Mouse (Mus musculus) layer of hippocampus, postnatal 25 days (tissue): ENCODE data around the gene Elk3. TPM values are rescaled to one million over a fixed set of nuclear protein-coding genes. Genes with fewer than 3 reads are reported as not detected.

Source experiments
- DNase-seq, 2 experiments: peaks; one replicate each; pipeline ENCODE4 v3.0.0; 2022; ENCODE audit warnings: mixed read lengths in 2 of 2, low spot score in 1 of 2; ENCODE audit errors: extremely low spot score in 1 of 2
- total RNA-seq, 2 experiments: library from RNA; stranded (reverse); gene quantifications; 2 replicates each; pipeline ENCODE4 v1.2.3; 2021

Elk3 gene
- total RNA-seq, 2 experiments from 2014 or later, result 7.6 to 8.5 TPM

GRCm38 (mm10) chr10:93246185-93246920 lies 64.6 kb downstream of the Elk3 start:
- no peak for DNase-seq

GRCm38 (mm10) chr10:93244209-93244705 lies 66.7 kb downstream of the Elk3 start:
- no peak for DNase-seq

DNA sequence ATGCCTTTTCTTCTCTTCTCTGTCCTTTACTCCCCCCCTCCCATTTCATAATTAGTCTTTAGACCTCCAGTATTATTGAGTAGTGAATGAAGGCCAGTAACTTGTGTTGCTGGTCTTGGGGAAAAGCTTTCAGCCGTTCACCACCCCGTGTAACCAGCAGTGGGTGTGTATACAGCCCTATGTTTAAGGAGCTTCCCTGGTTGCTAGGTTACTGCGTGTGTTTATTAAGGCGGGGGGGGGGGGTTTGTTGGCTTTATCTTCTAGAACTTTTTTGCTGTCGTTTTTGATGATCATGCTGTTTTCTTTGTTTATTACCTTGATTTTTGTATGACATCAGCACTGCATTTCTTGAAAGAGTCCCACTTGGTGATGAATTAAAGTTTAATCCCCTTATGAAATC lies 68.1 kb downstream of the Elk3 start:
- DNase-seq, result no peak

GRCm38 (mm10) chr10:93242208-93242607 lies 68.7 kb downstream of the Elk3 start:
- DNase-seq, result no peak

GRCm38 (mm10) chr10:93239201-93239806 lies 71.6 kb downstream of the Elk3 start:
- no peak for DNase-seq

DNA sequence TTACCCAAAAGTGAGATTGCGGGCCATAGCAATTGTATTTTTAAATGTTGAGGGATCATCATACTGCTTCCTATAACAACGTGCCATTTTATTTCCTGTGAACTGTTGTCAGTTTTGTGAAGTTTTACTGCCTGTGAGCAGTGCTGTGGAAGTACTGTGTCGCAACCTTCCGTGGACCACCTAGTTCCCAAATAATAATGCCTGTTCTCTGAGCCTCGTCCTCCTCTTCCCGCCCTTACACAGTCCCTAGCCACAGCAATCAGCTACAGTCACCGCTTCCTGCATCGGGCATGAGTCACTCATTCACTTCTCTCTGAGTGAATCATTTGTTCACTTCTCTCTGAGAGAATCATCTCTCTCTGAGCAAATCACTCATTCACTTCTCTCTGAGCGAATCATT lies 76.2 kb downstream of the Elk3 start:
- no peak for DNase-seq

- DNase-seq, result no peak
These were observed 77.2 kb downstream of the Elk3 start for GRCm38 (mm10) chr10:93233665-93234194.

DNA sequence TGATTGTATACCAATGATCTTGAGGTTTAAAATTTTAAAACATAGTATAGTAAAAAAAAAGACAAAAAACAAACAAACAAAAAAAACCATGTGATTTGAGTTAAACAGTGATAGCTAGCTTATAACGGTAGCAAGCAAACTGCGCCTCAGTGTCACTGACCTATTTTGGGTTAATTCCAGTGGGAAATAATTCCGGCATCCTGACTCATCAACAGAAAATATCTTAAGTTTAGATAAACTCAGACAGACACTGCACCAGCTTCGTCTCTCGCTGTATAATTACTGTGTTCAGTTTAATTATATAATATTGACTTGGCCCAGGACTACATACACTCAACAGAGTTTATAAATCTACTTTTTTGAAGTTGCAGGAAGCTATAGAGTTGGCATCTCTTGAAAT lies 79.0 kb downstream of the Elk3 start:
- DNase-seq, result no peak

DNA sequence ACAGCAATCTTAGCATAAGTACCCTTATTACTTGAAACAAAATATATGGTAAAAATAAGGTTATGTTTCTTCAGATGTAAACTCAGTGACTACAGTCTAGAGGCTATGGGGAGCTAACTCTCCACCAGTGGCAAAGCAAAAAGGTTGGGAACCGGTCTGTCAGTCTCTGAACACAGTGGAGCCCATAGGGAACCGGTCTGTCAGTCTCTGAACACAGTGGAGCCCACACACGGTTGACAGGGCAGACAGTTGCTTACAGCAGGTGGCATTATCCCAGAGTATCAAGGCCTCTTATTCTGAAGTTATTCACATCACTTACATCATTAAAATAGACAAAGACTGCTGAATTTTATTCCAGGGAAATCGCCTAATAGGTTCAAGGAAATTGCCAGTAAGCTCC lies 79.4 kb downstream of the Elk3 start:
- no peak for DNase-seq

GRCm38 (mm10) chr10:93228401-93229007 lies 82.4 kb downstream of the Elk3 start:
- no peak for DNase-seq

DNA sequence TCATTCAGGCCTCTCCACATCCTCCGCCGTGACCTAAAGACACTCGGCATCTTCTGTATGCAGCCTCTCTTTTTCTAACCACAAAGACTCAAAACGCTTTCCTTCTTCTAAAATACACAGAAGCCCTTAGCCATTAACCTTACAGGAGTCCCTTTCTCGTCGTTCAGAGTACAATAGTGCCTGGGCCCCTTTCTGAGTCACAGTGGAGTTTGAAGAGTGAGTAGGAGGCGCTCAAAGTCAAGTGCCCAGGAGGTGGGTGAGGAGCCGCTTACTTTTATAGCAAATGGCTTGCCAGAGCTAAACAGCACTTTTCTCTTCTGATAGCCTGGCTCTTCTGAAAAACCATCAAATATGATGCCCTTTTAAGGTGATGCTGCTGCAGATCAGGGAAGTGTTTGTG lies 83.0 kb downstream of the Elk3 start:
- DNase-seq, result no peak

DNA sequence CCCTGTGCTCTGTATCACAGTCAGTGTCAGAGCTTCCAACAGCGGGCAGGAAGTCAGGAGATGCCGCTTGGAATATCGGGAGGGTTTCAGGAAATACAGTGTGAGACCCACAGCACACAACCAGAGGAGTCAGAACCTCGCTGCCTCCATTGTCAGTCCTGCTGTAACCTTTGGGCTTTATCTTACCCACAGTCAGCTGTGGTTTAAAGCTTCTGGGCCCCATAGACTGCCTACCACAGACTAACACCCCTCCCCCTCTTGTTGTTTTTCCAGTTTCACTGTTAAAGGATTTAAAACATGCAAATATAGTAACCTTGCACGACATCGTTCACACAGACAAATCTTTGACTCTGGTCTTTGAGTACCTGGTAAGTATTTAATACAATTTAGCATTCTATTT lies 85.2 kb downstream of the Elk3 start:
- no peak for DNase-seq

DNA sequence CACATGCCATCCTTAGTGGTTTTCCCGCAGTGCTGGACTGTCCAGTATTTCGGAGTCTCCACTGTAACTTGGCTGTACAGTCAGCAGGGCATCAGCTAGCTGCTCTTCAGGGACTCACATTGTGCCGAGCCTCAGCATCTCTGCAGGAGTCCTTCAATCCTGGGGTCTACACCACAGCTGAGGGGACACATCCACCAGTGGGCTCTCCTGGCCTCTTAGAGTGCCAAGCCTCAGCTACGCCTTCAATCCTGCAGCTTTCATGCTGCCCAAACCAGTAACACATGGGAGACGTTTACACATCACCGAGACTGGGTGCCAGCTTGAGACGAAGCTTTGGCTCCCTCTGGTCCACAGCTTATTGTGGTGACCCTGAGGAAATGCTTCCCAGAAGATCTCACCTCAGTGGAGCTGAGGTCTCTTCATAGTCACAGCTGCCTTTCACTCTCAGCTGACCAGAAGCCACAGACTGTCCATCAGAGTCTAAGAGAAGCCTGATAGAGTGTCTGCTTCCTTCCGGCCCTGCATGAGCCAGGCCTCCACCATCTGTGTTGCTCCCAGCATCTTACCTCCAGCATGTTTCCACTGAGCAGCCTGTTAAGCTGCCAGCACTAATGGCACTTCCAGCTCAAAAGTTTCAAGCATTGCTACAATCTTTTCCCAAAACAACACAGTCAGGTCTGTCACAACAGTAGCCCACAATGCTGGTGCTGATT lies 95.7 kb downstream of the Elk3 start:
- no peak for DNase-seq

DNA sequence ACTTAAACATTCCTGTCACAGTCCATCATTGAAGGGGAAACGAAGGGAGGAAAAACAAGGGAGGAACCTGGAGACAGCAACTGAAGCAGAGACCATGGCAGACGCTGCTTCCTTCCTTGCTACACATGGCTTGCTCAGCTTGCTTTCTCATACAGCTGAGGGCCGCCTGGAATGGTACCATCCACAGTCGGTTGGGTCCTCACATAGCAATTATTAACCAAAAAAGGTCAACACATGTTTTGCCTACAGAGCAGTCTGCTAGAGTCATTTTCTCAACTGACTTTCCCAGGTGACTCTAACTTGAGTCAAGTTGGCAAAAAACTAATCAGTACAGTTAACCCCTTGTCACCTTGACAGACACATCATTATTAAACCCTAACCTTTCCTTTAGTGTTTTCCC lies 96.7 kb downstream of the Elk3 start:
- DNase-seq, result no peak

DNA sequence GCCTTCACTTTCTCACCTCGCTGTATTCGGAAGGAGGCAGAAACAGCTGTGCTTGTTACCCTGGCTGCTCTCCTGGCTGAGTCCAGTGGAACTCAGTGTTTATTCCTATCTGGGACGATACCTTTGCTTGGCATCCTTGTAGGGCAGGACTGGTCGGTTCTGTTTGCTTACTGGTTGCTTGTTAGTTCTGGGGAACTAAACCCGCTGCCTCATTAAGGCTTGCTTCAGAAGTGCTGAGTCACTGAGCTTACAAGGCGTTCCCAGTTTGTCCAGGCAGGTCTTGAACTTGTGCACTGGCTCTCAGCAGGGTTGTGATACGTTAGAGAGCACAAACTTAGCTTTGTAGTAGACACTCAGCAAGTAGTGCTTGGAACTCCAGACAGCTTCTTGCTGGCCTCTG lies 97.6 kb downstream of the Elk3 start:
- DNase-seq, result no peak

DNA sequence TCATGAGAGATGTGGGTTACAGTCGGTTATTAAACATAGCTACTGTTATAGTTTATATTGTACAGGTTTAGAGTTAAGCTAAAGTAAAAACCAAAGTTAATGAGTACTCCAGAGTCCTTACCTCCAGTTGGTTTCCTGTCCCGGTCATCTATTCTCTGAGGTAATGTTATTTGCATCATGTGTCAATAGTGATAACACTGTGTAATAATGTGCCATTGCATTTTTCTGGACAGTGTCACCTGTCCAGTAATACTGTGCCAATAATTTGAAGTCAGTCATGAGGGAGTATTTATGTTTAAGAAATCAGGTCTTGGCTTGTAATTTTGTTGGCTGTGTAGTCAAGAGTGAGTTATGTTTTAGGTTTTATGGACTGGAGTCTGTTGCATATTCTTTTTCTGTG lies 98.2 kb downstream of the Elk3 start:
- no peak for DNase-seq

DNA sequence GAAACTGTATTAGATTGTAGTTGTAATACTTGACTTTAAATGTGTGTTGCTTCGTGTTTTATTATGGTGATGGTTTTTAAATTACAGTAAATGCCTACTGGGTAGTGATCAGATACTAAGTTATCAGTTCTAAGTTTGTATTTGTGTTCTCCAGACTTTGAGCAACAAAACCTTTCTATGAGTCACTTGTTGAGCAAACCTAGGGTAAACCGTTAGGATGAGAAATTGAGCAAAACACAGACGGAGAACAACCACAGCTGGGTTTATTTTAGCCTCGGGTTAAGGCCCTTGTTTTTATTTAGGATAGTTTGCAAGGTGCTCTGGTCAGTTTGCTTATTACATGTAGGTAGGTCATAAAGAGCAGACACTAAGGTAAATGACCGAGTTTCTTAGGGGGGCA lies 103.8 kb downstream of the Elk3 start:
- DNase-seq, result no peak

DNA sequence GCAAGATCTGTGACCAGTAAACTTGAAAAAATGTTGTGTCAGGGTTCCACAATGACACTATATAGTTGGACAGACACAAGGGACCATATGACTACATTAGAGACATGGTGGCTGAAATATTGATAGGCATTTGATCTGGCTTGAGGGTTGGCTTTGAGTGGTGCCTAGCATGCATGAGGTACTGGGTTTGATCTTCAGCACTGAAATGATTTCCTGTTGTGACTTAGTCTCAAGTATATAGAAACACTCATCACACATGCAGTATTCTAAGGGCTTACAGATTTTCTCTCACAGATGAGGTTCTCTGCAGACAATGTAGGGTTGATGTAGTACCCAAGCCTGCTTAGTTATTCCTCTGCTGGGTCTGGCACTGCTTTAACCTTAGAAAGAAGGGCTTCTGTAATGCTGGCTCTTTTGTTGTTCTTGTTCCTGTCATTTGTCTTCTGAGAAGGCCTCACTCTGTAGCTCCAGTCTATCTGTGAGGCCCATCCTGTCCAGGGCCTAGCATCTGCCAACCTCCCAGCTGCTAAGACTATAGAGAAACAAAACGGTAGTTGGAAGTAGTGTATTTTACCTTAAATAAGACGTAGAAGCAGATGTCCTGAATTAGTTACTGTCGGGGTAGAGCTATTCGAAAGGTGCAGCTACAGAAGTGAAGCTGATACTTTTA lies 105.5 kb downstream of the Elk3 start:
- DNase-seq, result no peak

DNA sequence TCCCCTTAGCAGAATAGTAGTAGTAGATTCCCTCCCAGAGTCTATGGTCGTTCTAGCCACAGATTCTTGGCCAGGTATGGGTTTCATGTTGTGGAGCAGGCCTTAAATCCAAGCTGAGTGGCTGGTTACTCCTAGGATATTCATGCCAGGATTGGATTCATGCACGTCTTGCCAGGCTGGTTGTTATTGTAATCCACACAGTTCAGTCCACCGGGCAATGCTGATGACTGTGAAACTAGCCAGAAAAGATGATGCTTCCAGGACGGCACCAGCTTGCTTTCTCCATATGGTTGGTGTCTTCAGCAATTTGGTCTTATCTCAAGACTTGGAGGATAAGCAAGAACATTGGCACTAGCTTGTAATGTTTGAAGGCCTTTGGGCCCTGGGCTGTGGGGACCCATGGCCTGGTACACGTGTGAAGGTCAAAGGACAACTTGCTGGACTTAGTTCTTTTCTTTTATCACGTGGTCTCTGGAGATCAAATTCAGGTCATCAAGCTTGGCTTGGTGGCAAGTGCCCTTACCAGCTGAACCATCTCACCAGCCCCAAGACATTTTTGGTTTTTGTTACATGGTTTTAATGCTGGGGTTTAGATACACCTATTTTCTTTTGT lies 109.0 kb downstream of the Elk3 start:
- no peak for DNase-seq

- DNase-seq, result no peak
These were observed 112.0 kb downstream of the Elk3 start for GRCm38 (mm10) chr10:93198958-93199357.
